Mouse (Mus musculus) liver (tissue): ENCODE measurements around the gene Pld5.

Experiments used
- DNase-seq: peaks from one replicate; pipeline ENCODE4 v3.0.0-alpha.2; 2020; ENCODE audit warnings: mixed read lengths

Gene Pld5

DNA sequence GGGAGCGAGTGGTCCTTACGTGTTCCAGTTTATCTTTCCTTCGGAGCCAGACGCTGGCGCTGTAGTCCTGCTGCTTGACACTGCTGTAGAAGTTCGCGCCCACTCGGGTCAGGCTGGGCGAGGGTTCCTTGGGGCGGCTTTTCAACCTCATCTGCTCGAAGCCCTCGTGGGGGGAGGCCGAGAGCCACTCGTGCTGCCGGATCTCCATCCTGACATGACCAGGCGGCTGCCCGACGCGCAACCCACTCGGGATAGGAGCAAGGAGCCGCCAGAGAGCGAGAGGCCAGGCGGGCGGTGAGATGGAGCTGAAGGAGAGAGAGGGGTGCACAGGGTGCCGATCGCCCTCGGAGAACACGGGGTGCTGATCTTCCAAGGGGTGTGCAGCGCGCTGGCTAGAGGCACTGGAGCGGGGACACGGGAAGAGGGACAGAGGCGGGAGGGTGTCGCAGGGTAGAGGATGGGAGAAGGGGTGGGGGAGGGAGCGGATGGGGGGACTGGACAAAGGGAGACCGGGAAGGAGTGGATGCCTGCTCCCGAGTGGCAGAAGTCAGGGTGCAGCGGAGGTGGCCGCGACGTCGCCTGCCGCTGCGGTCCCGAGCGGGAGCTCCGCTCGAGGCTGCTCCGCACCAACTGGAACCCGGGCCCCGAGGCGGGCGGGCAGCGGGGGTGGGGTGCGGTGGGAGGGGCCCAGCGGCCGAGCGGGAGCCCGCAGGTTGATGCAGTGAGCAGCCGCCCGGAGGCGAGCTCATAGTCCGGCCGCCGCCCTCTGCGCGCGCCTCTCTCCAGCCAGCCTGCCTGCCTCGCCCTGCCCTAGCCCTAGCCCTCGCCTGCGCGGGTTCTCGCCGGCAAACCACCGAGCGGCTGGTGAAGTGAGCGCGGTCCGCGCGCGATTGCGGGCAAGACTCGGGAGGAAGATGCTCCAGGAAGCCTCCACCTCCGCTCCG lies at the start of gene Pld5:
Gene Pld5 (minus strand): TSS at position 646 of the 944 bp plus-strand sequence.
- peak; percentile 17 for DNase-seq

DNA sequence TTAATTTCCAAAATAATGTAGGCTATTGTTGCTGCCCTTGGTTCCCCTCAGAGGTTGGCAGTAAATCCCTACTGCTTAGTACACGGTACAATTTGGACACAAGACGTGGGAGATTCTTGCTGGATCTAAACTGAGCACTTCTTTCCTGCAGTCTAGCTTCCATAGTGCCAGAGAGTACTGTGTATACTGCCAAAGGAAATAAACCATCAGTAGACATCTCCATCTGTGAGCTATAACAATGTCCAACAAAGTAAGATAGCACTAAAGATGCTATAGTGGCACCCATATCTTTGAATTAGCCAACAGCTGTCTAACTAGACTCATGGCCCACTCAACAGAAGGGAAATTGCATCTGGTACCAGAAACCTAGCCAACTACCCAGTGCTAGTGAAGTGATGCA lies 40.0 kb upstream of the Pld5 start:
- no peak for DNase-seq

- DNase-seq, result no peak
These were observed 35.1 kb upstream of the Pld5 start for GRCm38 (mm10) chr1:176310174-176310573.

GRCm38 (mm10) chr1:176289396-176289795 lies 14.3 kb upstream of the Pld5 start:
- no peak for DNase-seq

GRCm38 (mm10) chr1:176275611-176275980 lies 484 bp upstream of the Pld5 start:
- no peak for DNase-seq

DNA sequence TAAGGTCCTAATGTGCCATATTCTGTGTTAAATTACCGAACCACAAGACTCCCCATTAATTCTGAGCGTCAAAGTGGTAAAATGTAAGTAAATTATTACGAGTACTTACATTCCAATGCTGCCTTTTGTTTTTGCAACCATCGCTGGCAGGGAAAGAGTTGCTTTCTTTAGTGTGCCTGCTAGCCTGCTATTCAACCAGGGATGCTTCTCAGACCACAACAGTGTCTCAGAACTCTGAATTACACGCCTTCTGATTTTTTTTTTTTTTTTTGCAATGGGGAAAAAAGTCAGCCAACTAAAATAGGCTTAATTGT lies 26.4 kb downstream of the Pld5 start:
- DNase-seq, result no peak

DNA sequence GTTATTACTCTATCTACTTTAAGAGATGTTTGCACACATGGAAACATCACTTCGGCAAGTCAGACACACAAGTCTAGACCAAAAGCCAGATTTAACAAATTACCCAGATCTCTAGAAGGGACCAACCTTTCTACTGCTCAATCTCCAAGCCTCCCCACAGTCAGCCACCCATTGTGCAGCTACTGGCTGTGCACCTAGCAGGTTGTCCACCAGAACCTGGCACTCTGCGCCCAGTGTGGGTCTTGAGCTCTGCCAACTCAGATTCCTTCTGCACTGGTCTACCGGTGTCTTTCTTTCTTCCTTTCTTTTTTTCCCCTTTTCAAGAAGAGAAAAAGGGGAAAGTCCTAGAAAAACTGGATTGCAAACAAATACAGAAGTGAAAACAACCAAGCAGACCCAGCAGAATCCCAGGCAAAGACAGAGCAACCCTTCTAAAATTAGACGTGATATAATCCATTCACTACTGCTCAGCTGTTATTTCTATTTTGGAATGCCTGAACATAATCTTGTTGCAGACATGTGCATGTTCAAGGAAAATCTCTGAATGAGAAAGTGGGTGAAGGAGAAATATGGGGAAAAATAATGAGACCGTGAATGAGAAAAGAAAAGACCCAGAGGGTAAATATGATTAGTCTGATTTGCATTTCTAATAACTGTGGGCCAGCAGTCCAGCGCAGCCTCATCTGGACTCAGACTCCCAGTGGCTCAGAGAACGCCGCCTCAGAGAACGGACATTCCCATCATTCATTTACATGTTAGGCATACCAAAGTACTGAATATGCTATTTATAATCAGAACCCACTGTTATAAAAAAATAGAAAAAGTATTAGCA lies 27.0 kb downstream of the Pld5 start:
- no peak for DNase-seq

- no peak for DNase-seq
These were observed 35.9 kb downstream of the Pld5 start for GRCm38 (mm10) chr1:176239199-176239598.

DNA sequence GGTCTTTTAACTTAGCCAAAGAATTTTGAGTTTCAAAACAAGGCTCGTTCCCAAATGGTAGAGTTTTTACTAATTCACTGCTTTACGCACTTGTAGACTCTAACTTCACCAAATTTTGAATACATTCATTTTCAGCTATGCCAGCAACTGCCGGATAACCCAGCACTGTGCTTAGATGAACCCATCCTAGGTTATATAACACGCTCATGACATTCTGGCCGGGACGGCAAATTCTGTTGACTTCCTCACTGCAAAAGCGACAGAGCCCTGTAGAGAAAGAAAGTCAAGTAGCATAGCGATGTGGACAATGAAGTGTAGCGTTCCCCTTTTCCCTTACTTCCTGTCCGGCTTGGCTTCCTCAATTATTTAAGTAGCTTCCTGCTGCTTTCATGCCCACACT lies 51.3 kb downstream of the Pld5 start:
- DNase-seq, result no peak

- peak; percentile 39 for DNase-seq
These were observed 51.9 kb downstream of the Pld5 start for GRCm38 (mm10) chr1:176223196-176223595.

GRCm38 (mm10) chr1:176218217-176218616 lies 56.9 kb downstream of the Pld5 start:
- no peak for DNase-seq

DNA sequence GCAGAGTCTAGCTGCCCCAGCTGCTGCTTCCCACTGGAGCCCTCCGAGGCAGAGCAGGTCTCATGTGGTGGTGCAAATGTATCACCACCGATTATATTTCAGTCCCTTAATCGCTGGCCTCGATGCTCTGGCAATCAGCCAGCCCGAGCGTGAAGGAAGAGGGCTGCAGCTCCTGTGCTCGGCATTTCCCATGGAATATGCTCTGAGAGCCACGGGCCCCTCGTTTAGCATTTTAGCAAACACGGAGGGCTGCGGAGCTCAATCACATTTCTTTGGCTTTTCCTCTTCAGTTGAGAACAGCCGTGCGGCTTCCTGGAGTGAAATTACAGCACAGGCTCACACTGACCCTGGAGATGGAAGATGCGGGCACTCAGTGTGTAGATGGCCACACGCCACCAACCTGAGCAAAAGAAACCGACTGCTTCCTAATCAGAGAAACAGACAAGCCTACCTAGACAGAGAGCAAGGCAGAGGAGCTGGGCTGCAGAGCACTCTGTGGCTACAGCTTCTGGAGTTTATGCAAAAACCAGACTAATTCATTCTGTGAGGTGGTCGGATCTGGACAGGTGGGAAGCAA lies 61.4 kb downstream of the Pld5 start:
- peak; percentile 5 for DNase-seq

DNA sequence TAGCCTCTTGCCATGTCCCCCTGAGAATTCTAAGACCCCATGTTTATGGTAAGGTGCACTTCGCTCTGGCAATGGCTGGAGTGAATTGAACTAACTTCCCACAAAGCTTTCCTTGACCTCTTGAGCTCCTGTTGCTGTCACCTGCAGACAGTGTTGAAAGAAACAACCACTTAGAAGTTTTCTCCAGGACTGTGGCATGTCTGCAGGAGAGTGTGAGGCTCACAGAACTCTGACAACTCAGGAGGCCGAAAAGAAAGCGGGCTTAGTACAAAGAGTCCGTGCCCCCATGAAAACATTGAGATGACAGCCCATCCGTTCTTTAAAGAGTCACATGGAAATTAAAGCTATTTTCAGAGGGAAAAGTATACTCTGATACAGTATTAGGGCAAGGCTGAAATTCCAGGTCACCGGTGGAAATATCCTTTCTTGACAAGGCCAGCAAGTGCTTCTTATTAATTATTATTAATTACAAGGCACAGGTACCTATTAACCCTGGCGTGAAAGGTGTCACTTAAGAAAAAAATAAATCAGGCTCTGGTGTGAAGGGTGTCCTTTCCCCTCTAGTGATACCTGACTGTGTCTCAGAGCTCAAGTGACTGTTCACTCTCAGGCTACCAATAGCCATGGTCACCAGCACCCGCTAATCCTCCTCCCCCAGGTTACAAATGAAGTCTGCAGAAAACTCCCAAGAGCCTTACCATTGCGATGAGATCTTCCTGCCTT lies 62.0 kb downstream of the Pld5 start:
- DNase-seq, result no peak

GRCm38 (mm10) chr1:176210803-176211202 lies 64.3 kb downstream of the Pld5 start:
- no peak for DNase-seq

GRCm38 (mm10) chr1:176208014-176208413 lies 67.1 kb downstream of the Pld5 start:
- DNase-seq, result no peak

GRCm38 (mm10) chr1:176202360-176202759 lies 72.8 kb downstream of the Pld5 start:
- no peak for DNase-seq

DNA sequence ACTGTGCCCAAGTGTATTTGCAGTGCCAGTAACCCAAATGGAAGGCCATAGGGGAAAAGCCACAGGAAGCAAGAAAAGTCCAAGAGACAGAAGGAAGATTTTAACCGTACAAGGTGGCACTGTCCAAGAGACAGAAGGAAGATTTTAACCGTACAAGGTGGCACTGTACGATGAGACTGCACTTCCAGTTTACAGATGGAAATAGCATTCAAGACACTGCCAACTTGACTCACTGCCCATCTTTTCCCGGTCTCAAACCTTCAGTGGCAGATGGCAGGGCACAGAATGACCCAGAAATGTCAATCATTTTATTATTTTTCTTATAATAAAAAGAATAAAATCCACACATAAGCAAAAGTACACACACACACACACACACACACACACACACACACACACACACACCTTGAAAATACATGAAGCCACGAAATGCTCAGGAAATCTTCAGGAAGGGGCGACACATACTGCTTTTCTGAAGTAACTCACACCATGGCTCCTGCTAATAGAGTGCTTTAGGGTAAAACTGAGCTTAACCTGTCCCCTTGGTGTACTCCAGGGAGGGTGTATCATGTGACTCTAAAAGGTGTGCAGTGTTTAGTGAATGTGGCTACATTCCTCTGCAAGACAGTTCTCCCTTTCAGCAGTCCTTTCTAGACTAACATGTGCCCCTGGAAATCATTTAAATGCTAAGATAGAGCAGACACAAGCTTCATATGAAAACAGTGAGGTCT lies 77.9 kb downstream of the Pld5 start:
- DNase-seq, result no peak

- no peak for DNase-seq
These were observed 78.8 kb downstream of the Pld5 start for GRCm38 (mm10) chr1:176196341-176196740.

DNA sequence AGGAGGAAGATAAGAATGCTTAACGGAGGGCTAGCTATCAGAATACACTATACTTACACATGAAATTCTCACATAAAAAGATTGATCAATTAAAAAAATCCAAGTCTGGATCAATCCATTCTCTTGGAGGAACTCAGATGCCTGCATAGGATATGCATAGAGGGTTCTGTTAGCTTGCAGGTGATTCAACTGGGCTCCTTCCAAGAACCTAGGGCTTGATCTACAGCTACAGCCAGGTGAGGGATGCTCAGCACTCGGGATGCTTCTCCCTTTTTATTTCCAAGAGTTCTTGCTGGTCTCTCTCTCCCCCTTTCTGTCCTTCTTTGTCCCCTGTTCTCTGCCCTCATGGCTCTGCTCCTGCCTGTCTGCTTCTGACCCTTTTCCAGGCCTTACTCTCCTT lies 80.4 kb downstream of the Pld5 start:
- no peak for DNase-seq

GRCm38 (mm10) chr1:176183991-176184390 lies 91.1 kb downstream of the Pld5 start:
- DNase-seq, result no peak

DNA sequence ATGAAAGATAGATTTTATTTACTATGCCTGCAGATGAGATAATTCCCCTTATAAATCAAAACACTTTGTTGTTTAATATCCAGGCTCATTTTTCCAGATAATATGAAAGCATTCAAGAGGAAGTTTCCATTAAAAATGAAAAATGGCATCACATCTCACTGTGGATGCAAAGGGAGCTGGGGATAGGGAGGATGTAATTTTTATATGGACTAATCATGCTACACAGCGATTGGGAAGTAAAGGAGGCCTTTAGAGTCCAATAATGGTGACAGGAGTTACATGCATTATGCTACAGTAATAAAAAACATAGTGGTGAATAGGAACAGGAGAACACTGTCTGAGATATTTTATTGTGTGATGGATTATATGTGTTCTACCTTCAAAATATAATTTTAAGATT lies 100.1 kb downstream of the Pld5 start:
- DNase-seq, result no peak

DNA sequence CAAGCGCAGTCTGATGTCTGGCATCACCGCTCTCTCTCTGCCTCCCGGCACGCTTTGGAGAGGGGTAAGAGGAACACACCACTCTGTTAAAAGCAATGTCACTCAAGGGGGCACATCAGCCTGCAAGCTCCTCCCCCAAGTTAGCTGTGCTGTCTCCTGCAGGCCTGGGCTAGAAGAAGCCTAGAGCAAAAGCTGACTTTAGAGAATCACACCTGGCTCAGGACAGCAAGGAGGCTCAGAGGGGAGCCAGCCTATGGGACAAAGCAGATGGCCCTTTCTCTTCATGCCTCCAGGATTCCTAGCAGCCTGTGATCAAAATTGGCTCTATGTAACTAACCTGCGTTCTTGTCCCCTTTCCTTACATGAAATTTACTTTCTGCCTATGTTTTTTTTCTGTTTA lies 107.3 kb downstream of the Pld5 start:
- DNase-seq, result no peak
